Mouse (Mus musculus) heart, embryonic 11.5 days (tissue): ENCODE results near the gene Pip4k2c. TPM values are rescaled to one million over a fixed set of nuclear protein-coding genes. Genes with fewer than 3 reads are reported as not detected.

Experiments
- ATAC-seq: fragments of 200-750 bp; cut with Nextera tagmentation; replicated peaks from 2 replicates; pipeline ENCODE4 v1.8.0; 2017; ENCODE audit warnings: moderate library complexity; ENCODE audit not compliant: insufficient number of reproducible peaks, low FRiP score, low TSS enrichment
- H3K27ac ChIP-seq: fragments of 300-500 bp; sonication (generic); 2 replicates; pipeline ENCODE4 v1.5.1; 2014; ENCODE audit warnings: mild to moderate bottlenecking, low read depth, low read length
- H3K27me3 ChIP-seq: fragments of 300-500 bp; sonication (generic); 2 replicates; pipeline ENCODE4 v1.6.1; 2014; ENCODE audit warnings: mild to moderate bottlenecking, low read length, mixed read lengths; ENCODE audit not compliant: control insufficient read depth, insufficient read depth
- H3K36me3 ChIP-seq: fragments of 300-500 bp; sonication (generic); 2 replicates; pipeline ENCODE4 v1.6.1; 2014; ENCODE audit warnings: mild to moderate bottlenecking, low read length, moderate library complexity, mixed read lengths; ENCODE audit not compliant: control insufficient read depth, insufficient read depth
- H3K4me1 ChIP-seq: fragments of 300-500 bp; sonication (generic); 2 replicates; pipeline ENCODE4 v1.6.1; 2014; ENCODE audit warnings: low read length; ENCODE audit not compliant: control insufficient read depth, insufficient read depth
- H3K4me2 ChIP-seq: fragments of 300-500 bp; sonication (generic); 2 replicates; pipeline ENCODE4 v1.6.1; 2014; ENCODE audit warnings: mild to moderate bottlenecking, moderate library complexity
- H3K4me3 ChIP-seq: fragments of 300-500 bp; sonication (generic); 2 replicates; pipeline ENCODE4 v1.5.1; 2014; ENCODE audit warnings: low read depth, low read length
- H3K9ac ChIP-seq: fragments of 300-500 bp; sonication (generic); 2 replicates; pipeline ENCODE4 v1.6.1; 2014; ENCODE audit warnings: mild to moderate bottlenecking, low read depth, low read length, moderate library complexity
- H3K9me3 ChIP-seq: fragments of 300-500 bp; sonication (generic); replicated peaks from 2 replicates; pipeline ENCODE4 v1.6.1; 2016; ENCODE audit warnings: low read length; ENCODE audit not compliant: control insufficient read depth
- WGBS: fragments of 180-500 bp; shearing (Covaris S2); extraction: QIAGEN DNeasy Blood & Tissue Kit; methylation state at CpG from one replicate; pipeline ENCODE4 v1.1.7; 2014; ENCODE audit not compliant: insufficient replicate concordance; 5-methylcytosine and 5-hydroxymethylcytosine counted together
- polyA plus RNA-seq: library from polyadenylated mRNA; unstranded; fragments of >200 nt; fragmentation: Nextera tagmentation; extraction: Ambion mirVana; gene quantifications from 2 replicates; pipeline ENCODE4 v1.2.1, GENCODE M21; 2014

The Pip4k2c gene
- polyA plus RNA-seq, 1 experiment from 2014 or later = 20.8 TPM

- no peak overlapping the region for H3K27ac ChIP-seq
- ATAC-seq = no peak
- H3K36me3 ChIP-seq = no peaks in the 10 kb centered on the region
- H3K9ac ChIP-seq = no peak overlapping the region
- no peaks in the 10 kb centered on the region for H3K9me3 ChIP-seq
- H3K27me3 ChIP-seq = no peaks in the 10 kb centered on the region
- WGBS = 84% methylated on average over 11 of the region's 11 CpGs
- H3K4me1 ChIP-seq = no peaks in the 10 kb centered on the region
- H3K4me2 ChIP-seq = no peak overlapping the region
- H3K4me3 ChIP-seq = no peak overlapping the region
Observed at GRCm38 (mm10) chr10:127216456-127216855, 5.1 kb upstream of the Pip4k2c start.

DNA sequence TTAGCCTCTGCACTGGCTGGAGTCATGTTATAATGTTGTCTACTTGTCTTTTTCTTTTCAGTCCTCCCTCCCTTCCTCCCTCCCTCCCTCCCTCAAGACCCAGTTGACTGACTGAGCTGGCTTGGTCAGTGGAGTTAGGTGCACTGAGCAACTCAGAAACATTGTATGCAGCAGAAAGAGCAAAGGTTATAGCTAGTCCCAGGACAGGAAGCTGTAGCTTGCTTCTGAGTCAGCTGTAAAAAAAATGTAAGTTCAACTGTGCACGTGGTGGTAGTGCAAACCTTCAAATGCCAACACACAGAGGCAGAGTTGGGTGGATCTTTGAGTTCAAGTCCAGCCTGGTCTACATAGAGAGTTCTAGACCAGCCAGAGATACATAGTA, 3.0 kb upstream of the Pip4k2c start:
- Histone ChIP-seq H3K9me3 (no peaks in the 10 kb centered on the region), H3K4me1 (peaks cover 8% of the 10 kb centered on the region), H3K4me2 (no peak overlapping the region), H3K4me3 (no peak overlapping the region), H3K27ac (no peak overlapping the region), H3K36me3 (no peaks in the 10 kb centered on the region), H3K27me3 (no peaks in the 10 kb centered on the region), H3K9ac (no peak overlapping the region)
- 43% methylated on average over 1 of the region's 1 CpGs for WGBS
- no peak for ATAC-seq

DNA sequence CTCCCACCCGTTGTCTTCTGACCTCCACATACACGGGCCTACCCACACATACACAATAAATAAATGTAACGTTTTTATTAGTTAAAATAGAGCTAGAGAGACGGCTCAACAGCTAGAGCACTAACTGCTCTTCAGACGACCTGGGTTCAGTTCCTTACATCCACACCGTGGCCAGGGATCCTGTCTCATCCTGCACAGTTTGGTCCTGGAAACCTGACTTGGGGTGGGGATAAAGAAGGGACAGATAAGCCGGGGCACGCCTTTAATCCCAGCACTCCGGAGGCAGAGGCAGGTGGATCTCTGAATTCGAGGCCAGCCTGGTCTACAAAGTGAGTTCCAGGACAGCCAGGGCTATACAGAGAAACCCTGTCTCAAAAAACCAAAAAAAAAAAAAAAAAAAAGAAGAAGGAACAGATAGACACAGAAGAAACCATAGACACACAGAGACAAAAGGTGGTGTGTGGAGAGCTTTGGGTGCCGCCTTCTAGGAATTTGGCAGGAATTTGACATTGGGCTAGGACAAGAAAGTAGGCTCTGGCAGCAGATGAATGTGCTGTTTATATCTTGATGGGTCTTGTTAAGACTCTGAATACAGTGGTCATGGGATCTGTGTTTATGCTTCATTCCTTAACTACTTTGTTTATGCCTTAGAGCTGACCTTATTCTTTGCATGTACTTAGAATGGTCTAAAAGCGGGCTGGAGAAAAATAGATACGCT, 2.5 kb upstream of the Pip4k2c start:
- no peaks in the 10 kb centered on the region for H3K9me3 ChIP-seq
- no peak for ATAC-seq
- 80% methylated on average over 13 of the region's 13 CpGs for WGBS

GRCm38 (mm10) chr10:127213272-127213671, 1.9 kb upstream of the Pip4k2c start:
- no peak overlapping the region for H3K4me3 ChIP-seq
- 84% methylated on average over 8 of the region's 8 CpGs for WGBS
- no peaks in the 10 kb centered on the region for H3K36me3 ChIP-seq

More for the DNA sequence above, 2.5 kb upstream of the Pip4k2c start:
- no peak overlapping the region for H3K4me2 ChIP-seq
- no peak overlapping the region for H3K27ac ChIP-seq
- no peak overlapping the region for H3K9ac ChIP-seq
- no peak overlapping the region for H3K4me3 ChIP-seq
- peaks cover 8% of the 10 kb centered on the region for H3K4me1 ChIP-seq
- H3K36me3 ChIP-seq = no peaks in the 10 kb centered on the region
- H3K27me3 ChIP-seq = no peaks in the 10 kb centered on the region

DNA sequence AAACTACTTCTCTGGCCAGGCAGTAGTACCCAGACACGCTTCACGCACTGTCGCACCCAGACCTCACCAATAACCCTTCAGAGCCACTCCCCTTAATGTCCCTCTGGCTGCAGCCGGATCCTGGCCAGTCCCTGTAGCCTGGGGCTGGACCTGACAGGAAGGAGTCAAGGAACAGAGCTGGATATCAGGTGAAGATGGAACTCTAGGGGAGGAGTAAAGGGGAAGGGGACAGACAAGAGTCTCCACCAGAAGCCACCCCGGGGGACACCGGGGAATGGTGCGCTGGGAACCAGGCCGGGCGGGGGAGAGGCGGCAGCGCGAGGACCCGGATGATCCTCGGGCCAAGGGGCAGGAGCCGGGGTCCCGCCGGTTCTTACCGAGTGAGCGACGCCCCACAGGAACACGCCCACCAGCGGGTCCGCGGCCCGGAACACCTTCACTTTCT, 402 bp downstream of the Pip4k2c start:
- peak overlapping the region; percentile 73 for H3K9ac ChIP-seq
- H3K4me1 ChIP-seq = peaks cover 8% of the 10 kb centered on the region
- H3K27me3 ChIP-seq = no peaks in the 10 kb centered on the region
- ATAC-seq = peak; percentile 70
- peak overlapping the region; percentile 86 for H3K4me3 ChIP-seq
- H3K36me3 ChIP-seq = peaks cover 5% of the 10 kb centered on the region; the same call in 1 of the 2 replicates
- H3K4me2 ChIP-seq = peak overlapping the region; percentile 86
- under 1% methylated on average over 25 of the region's 25 CpGs for WGBS
- H3K27ac ChIP-seq = peak overlapping the region; percentile 42
- H3K9me3 ChIP-seq = no peaks in the 10 kb centered on the region

More at GRCm38 (mm10) chr10:127213272-127213671, 1.9 kb upstream of the Pip4k2c start:
- Histone ChIP-seq H3K9ac (no peak overlapping the region), H3K9me3 (no peaks in the 10 kb centered on the region), H3K4me2 (no peak overlapping the region), H3K4me1 (peaks cover 8% of the 10 kb centered on the region), H3K27me3 (no peaks in the 10 kb centered on the region), H3K27ac (no peak overlapping the region)
- no peak for ATAC-seq

- Histone ChIP-seq H3K4me2 (peak overlapping the region; percentile 86), H3K27ac (no peak overlapping the region), H3K36me3 (peaks cover 12% of the 10 kb centered on the region), H3K27me3 (no peaks in the 10 kb centered on the region), H3K4me1 (peaks cover 8% of the 10 kb centered on the region), H3K4me3 (peak overlapping the region; percentile 86), H3K9ac (peak overlapping the region; percentile 73), H3K9me3 (no peaks in the 10 kb centered on the region)
- no peak for ATAC-seq
- WGBS = 72% methylated on average over 13 of the region's 13 CpGs
Observed at GRCm38 (mm10) chr10:127209928-127210570, 1.3 kb downstream of the Pip4k2c start.

GRCm38 (mm10) chr10:127208921-127209320, 2.5 kb downstream of the Pip4k2c start:
- Histone ChIP-seq H3K4me2 (no peak overlapping the region), H3K9me3 (no peaks in the 10 kb centered on the region), H3K4me1 (peaks cover 9% of the 10 kb centered on the region), H3K4me3 (no peak overlapping the region), H3K9ac (no peak overlapping the region), H3K27me3 (no peaks in the 10 kb centered on the region), H3K27ac (no peak overlapping the region), H3K36me3 (peaks cover 13% of the 10 kb centered on the region)
- ATAC-seq = no peak
- 88% methylated on average over 4 of the region's 4 CpGs for WGBS

GRCm38 (mm10) chr10:127205373-127205772, 6.0 kb downstream of the Pip4k2c start:
- peak; percentile 81 for ATAC-seq
- no peaks in the 10 kb centered on the region for H3K27me3 ChIP-seq
- H3K4me2 ChIP-seq = peak overlapping the region; percentile 29
- peaks cover 6% of the 10 kb centered on the region for H3K4me1 ChIP-seq
- H3K4me3 ChIP-seq = no peak overlapping the region
- no peaks in the 10 kb centered on the region for H3K9me3 ChIP-seq
- 56% methylated on average over 10 of the region's 10 CpGs for WGBS
- H3K27ac ChIP-seq = peak overlapping the region; percentile 89
- H3K36me3 ChIP-seq = peaks cover 21% of the 10 kb centered on the region
- H3K9ac ChIP-seq = peak overlapping the region; percentile 4; the same call in 1 of the 2 replicates
